Mouse (Mus musculus): ENCODE data around the gene Tatdn3. TPM values are rescaled to one million over a fixed set of nuclear protein-coding genes. Genes with fewer than 3 reads are reported as not detected.

Gene Tatdn3
- 10.7 TPM for polyA plus RNA-seq (2012; fragmentation: generic; extraction: Trizol)

- H3K27me3 ChIP-seq (ENCODE audit: control insufficient read depth, insufficient read depth, insufficient read length), result no peaks in the 10 kb centered on the region
- no peaks in the 10 kb centered on the region for H3K36me3 ChIP-seq (ENCODE audit: control insufficient read depth, insufficient read depth)
- peak within 1 kb of the TSS; percentile 75 for H3K4me3 ChIP-seq
- peak in 2 of 3 experiments; percentile 16 to 27 for TF ChIP-seq MYOD1 (IDR thresholded peaks at IDR 0.05; ENCODE audit: control insufficient read depth in 1 of 3, insufficient read length in 2 of 3, low read depth in 2 of 3)
- no peak for TF ChIP-seq TCF12 (IDR thresholded peaks at IDR 0.05; ENCODE audit: insufficient read depth, poor library complexity, severe bottlenecking)
- peak; percentile 88 for TF ChIP-seq POLR2A (IDR thresholded peaks at IDR 0.05; ENCODE audit: insufficient read length, low read depth)
- TF ChIP-seq REST (IDR thresholded peaks at IDR 0.05; ENCODE audit: insufficient read depth, insufficient read length), result peak; percentile 5
- no peak for TF ChIP-seq TCF3 (IDR thresholded peaks at IDR 0.05; ENCODE audit: insufficient read length, low read depth)
- TF ChIP-seq MAX (IDR thresholded peaks at IDR 0.05; ENCODE audit: low read depth), result no peak
- peak; percentile 91 for TF ChIP-seq POLR2AphosphoS2 (IDR thresholded peaks at IDR 0.05; ENCODE audit: insufficient read length, low read depth)
- no peak for TF ChIP-seq CEBPB (IDR thresholded peaks at IDR 0.05; ENCODE audit: insufficient read depth, poor library complexity, severe bottlenecking)
- TF ChIP-seq E2F4 (IDR thresholded peaks at IDR 0.05; ENCODE audit: insufficient read depth), result peak; percentile 98
- TF ChIP-seq USF1 (IDR thresholded peaks at IDR 0.05; ENCODE audit: low read depth), result no peak
- peak in 1 of 3 experiments; percentile 58 for TF ChIP-seq MYOG (IDR thresholded peaks at IDR 0.05; ENCODE audit: control insufficient read depth in 1 of 3, insufficient read depth in 1 of 3, insufficient read length in 2 of 3, low read depth in 2 of 3)
- TF ChIP-seq SRF (IDR thresholded peaks at IDR 0.05; ENCODE audit: control insufficient read depth, insufficient read length, low read depth), result peak; percentile 33
- H3ac ChIP-seq (ENCODE audit: control insufficient read depth, insufficient read length), result peak within 1 kb of the TSS; percentile 21
- peaks cover 28% of the 10 kb centered on the region for H3K79me2 ChIP-seq (ENCODE audit: control insufficient read depth, insufficient read depth)
- peak within 1 kb of the TSS; percentile 88 for H3K4me2 ChIP-seq (ENCODE audit: low read depth)
Observed at GRCm38 (mm10) chr1:191062781-191063485, at the start of gene Tatdn3, which contains the start of gene Nsl1. Gene Tatdn3 (minus strand): TSS chr1:191062932. Gene Nsl1 (plus strand): TSS chr1:191063012.

- Histone ChIP-seq H3K4me2 (ENCODE audit: low read depth) (no peak overlapping the region), H3K79me2 (ENCODE audit: control insufficient read depth, insufficient read depth) (no peaks in the 10 kb centered on the region), H3ac (ENCODE audit: control insufficient read depth, insufficient read length) (no peak overlapping the region), H3K36me3 (ENCODE audit: control insufficient read depth, insufficient read depth) (no peaks in the 10 kb centered on the region), H3K4me3 (no peak overlapping the region), H3K27me3 (ENCODE audit: control insufficient read depth, insufficient read depth, insufficient read length) (no peaks in the 10 kb centered on the region)
- TF ChIP-seq MYOD1 (IDR thresholded peaks at IDR 0.05; ENCODE audit: control insufficient read depth in 1 of 3, insufficient read length in 2 of 3, low read depth in 2 of 3) (no peak), SRF (IDR thresholded peaks at IDR 0.05; ENCODE audit: control insufficient read depth, insufficient read length, low read depth) (no peak), TCF12 (IDR thresholded peaks at IDR 0.05; ENCODE audit: insufficient read depth, poor library complexity, severe bottlenecking) (no peak), USF1 (IDR thresholded peaks at IDR 0.05; ENCODE audit: low read depth) (no peak), TCF3 (IDR thresholded peaks at IDR 0.05; ENCODE audit: insufficient read length, low read depth) (no peak), MAX (IDR thresholded peaks at IDR 0.05; ENCODE audit: low read depth) (no peak), CEBPB (IDR thresholded peaks at IDR 0.05; ENCODE audit: insufficient read depth, poor library complexity, severe bottlenecking) (no peak), POLR2A (IDR thresholded peaks at IDR 0.05; ENCODE audit: insufficient read length, low read depth) (no peak), E2F4 (IDR thresholded peaks at IDR 0.05; ENCODE audit: insufficient read depth) (no peak)
Observed at GRCm38 (mm10) chr1:191111146-191111545, 48.4 kb upstream of the Tatdn3 start.

- no peak overlapping the region for H3K4me2 ChIP-seq (ENCODE audit: low read depth)
- no peak overlapping the region for H3K4me3 ChIP-seq
- H3ac ChIP-seq (ENCODE audit: control insufficient read depth, insufficient read length), result no peak overlapping the region
- H3K27me3 ChIP-seq (ENCODE audit: control insufficient read depth, insufficient read depth, insufficient read length), result no peaks in the 10 kb centered on the region
- H3K79me2 ChIP-seq (ENCODE audit: control insufficient read depth, insufficient read depth), result no peaks in the 10 kb centered on the region
- H3K36me3 ChIP-seq (ENCODE audit: control insufficient read depth, insufficient read depth), result no peaks in the 10 kb centered on the region
- TF ChIP-seq E2F4 (IDR thresholded peaks at IDR 0.05; ENCODE audit: insufficient read depth) (no peak), TCF12 (IDR thresholded peaks at IDR 0.05; ENCODE audit: insufficient read depth, poor library complexity, severe bottlenecking) (no peak), CEBPB (IDR thresholded peaks at IDR 0.05; ENCODE audit: insufficient read depth, poor library complexity, severe bottlenecking) (no peak), TCF3 (IDR thresholded peaks at IDR 0.05; ENCODE audit: insufficient read length, low read depth) (no peak), POLR2AphosphoS2 (IDR thresholded peaks at IDR 0.05; ENCODE audit: insufficient read length, low read depth) (no peak), POLR2A (IDR thresholded peaks at IDR 0.05; ENCODE audit: insufficient read length, low read depth) (no peak), USF1 (IDR thresholded peaks at IDR 0.05; ENCODE audit: low read depth) (no peak), SRF (IDR thresholded peaks at IDR 0.05; ENCODE audit: control insufficient read depth, insufficient read length, low read depth) (no peak)
Observed at GRCm38 (mm10) chr1:191109907-191110306, 47.2 kb upstream of the Tatdn3 start.

DNA sequence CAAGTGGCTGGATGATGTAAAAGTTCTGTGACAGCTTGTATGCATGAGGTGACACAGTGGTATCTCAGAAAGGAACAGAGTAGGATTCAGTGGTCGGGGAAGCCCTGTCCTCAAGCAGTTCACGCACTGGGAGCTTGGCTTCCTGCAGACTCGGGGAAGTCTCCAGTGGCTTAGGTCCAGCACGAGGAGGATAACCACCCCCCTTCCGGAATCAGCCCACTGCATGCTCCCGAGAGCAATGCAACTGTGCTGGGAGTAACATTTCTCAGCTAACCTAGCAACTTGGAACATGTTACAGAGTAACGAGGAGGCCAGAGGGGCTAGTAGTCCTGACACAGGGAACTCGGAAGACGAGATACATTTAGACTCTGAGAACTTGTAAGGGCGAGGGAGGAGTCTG is 44.6 kb upstream of the Tatdn3 start:
- TF ChIP-seq REST (IDR thresholded peaks at IDR 0.05; ENCODE audit: insufficient read depth, insufficient read length), result no peak
- TF ChIP-seq USF1 (IDR thresholded peaks at IDR 0.05; ENCODE audit: low read depth), result no peak
- no peak for TF ChIP-seq POLR2AphosphoS2 (IDR thresholded peaks at IDR 0.05; ENCODE audit: insufficient read length, low read depth)
- no peak for TF ChIP-seq TCF3 (IDR thresholded peaks at IDR 0.05; ENCODE audit: insufficient read length, low read depth)
- no peak for TF ChIP-seq MAX (IDR thresholded peaks at IDR 0.05; ENCODE audit: low read depth)
- no peak for TF ChIP-seq SRF (IDR thresholded peaks at IDR 0.05; ENCODE audit: control insufficient read depth, insufficient read length, low read depth)
- no peak for TF ChIP-seq TCF12 (IDR thresholded peaks at IDR 0.05; ENCODE audit: insufficient read depth, poor library complexity, severe bottlenecking)
- TF ChIP-seq MYOD1 (IDR thresholded peaks at IDR 0.05; ENCODE audit: control insufficient read depth in 1 of 3, insufficient read length in 2 of 3, low read depth in 2 of 3), result no peak
- TF ChIP-seq E2F4 (IDR thresholded peaks at IDR 0.05; ENCODE audit: insufficient read depth), result no peak
- no peak for TF ChIP-seq POLR2A (IDR thresholded peaks at IDR 0.05; ENCODE audit: insufficient read length, low read depth)
- TF ChIP-seq CEBPB (IDR thresholded peaks at IDR 0.05; ENCODE audit: insufficient read depth, poor library complexity, severe bottlenecking), result no peak
- TF ChIP-seq MYOG (IDR thresholded peaks at IDR 0.05; ENCODE audit: control insufficient read depth in 1 of 3, insufficient read depth in 1 of 3, insufficient read length in 2 of 3, low read depth in 2 of 3), result no peak
- Histone ChIP-seq H3K27me3 (ENCODE audit: control insufficient read depth, insufficient read depth, insufficient read length) (no peaks in the 10 kb centered on the region), H3K79me2 (ENCODE audit: control insufficient read depth, insufficient read depth) (no peaks in the 10 kb centered on the region), H3K36me3 (ENCODE audit: control insufficient read depth, insufficient read depth) (no peaks in the 10 kb centered on the region), H3K4me3 (no peak overlapping the region), H3K4me2 (ENCODE audit: low read depth) (no peak overlapping the region), H3ac (ENCODE audit: control insufficient read depth, insufficient read length) (no peak overlapping the region)
